Comparison of ENCODE assay signal across 11 mouse cellular contexts in genomic region chr11:45265171-45265988, GRCm38 (mm10).
A peak's percentile ranks its signal among the peaks of the same experiment; 100 is the strongest.
DNase-seq lines count a peak whose midpoint lies in the region; ATAC-seq lines count a peak whose summit lies in the region.
"Had no signal": no experiment of that assay in that cellular context is flagged by ENCODE, and none has a peak within 500 bp of the region (broad histone marks: within the 10 kb centered on the region; RNA-seq: fewer than 3 reads in every experiment).

No protein-coding gene starts in this region.

- H3K4me2 ChIP-seq in embryonic facial prominence, embryonic 13.5 days: no peak overlapping the region
- no peak overlapping the region for H3K4me2 ChIP-seq in midbrain, embryonic 12.5 days (replicated peaks)
- no peak overlapping the region for H3K4me2 ChIP-seq in midbrain, embryonic 14.5 days (ENCODE audit: low read length)
- no peak overlapping the region for H3K4me2 ChIP-seq in intestine, embryonic 16.5 days (ENCODE audit: low read depth, low read length)
- H3K4me2 ChIP-seq: liver, embryonic 12.5 days had no signal

- WGBS in embryonic facial prominence, embryonic 13.5 days: 72% methylated on average over 17 of the region's 17 CpGs
- 87% methylated on average over 17 of the region's 17 CpGs for WGBS in embryonic facial prominence, embryonic 10.5 days
- WGBS in midbrain, embryonic 12.5 days: 86% methylated on average over 17 of the region's 17 CpGs
- 83% methylated on average over 17 of the region's 17 CpGs for WGBS in midbrain, embryonic 14.5 days
- WGBS in intestine, embryonic 16.5 days: 67% methylated on average over 17 of the region's 17 CpGs

- no peaks in the 10 kb centered on the region for H3K36me3 ChIP-seq in embryonic facial prominence, embryonic 13.5 days
- H3K36me3 ChIP-seq in embryonic facial prominence, embryonic 10.5 days (replicated peaks): no peaks in the 10 kb centered on the region
- no peaks in the 10 kb centered on the region for H3K36me3 ChIP-seq in midbrain, embryonic 12.5 days
- no peaks in the 10 kb centered on the region for H3K36me3 ChIP-seq in midbrain, embryonic 14.5 days (ENCODE audit: control insufficient read depth, insufficient read depth, low read length)
- no peaks in the 10 kb centered on the region for H3K36me3 ChIP-seq in intestine, embryonic 16.5 days (ENCODE audit: control insufficient read depth, insufficient read depth, low read length)
- H3K36me3 ChIP-seq: liver, embryonic 12.5 days had no signal

- peak overlapping the region; percentile 23; the same call in 1 of the 2 replicates for H3K27ac ChIP-seq in embryonic facial prominence, embryonic 13.5 days
- H3K27ac ChIP-seq in embryonic facial prominence, embryonic 10.5 days (replicated peaks): no peak overlapping the region
- 0 out of 2 replicates have a peak overlapping the region, but pooled peaks have one; percentile 30 for H3K27ac ChIP-seq in midbrain, embryonic 12.5 days (replicated peaks)
- H3K27ac ChIP-seq in midbrain, embryonic 14.5 days (replicated peaks; ENCODE audit: low read depth, low read length): no peak overlapping the region
- peak overlapping the region; percentile 25; the same call in 1 of the 2 replicates for H3K27ac ChIP-seq in intestine, embryonic 16.5 days (ENCODE audit: low read length)
- H3K27ac ChIP-seq: liver, embryonic 12.5 days had no signal

- H3K9ac ChIP-seq in embryonic facial prominence, embryonic 13.5 days: no peak overlapping the region
- H3K9ac ChIP-seq in midbrain, embryonic 12.5 days (replicated peaks): no peak overlapping the region
- no peak overlapping the region for H3K9ac ChIP-seq in midbrain, embryonic 14.5 days (replicated peaks; ENCODE audit: low read length)
- H3K9ac ChIP-seq in intestine, embryonic 16.5 days (ENCODE audit: low read depth, low read length): no peak overlapping the region
- H3K9ac ChIP-seq: liver, embryonic 12.5 days had no signal

- H3K4me1 ChIP-seq in embryonic facial prominence, embryonic 13.5 days: peaks cover 16% of the 10 kb centered on the region
- H3K4me1 ChIP-seq in embryonic facial prominence, embryonic 10.5 days: no peaks in the 10 kb centered on the region; the same call in 1 of the 2 replicates
- H3K4me1 ChIP-seq in midbrain, embryonic 12.5 days: no peaks in the 10 kb centered on the region
- 0 out of 2 replicates have a peak, but pooled peaks cover 6% of the 10 kb centered on the region for H3K4me1 ChIP-seq in midbrain, embryonic 14.5 days (ENCODE audit: control insufficient read depth, insufficient read depth, low read length)
- no peaks in the 10 kb centered on the region for H3K4me1 ChIP-seq in intestine, embryonic 16.5 days (ENCODE audit: control insufficient read depth, insufficient read depth, low read length)
- H3K4me1 ChIP-seq: liver, embryonic 12.5 days had no signal

- DNase-seq in embryonic facial prominence, embryonic 10.5 days (ENCODE audit: low spot score): no peak
- no peak for DNase-seq in midbrain, embryonic 14.5 days
- peak; percentile 59 for DNase-seq in testis, postnatal 14 days (ENCODE audit: low spot score)
- DNase-seq in neural tube, embryonic 10.5 days (ENCODE audit: extremely low spot score, low spot score): no peak
- DNase-seq: right cerebral cortex, postnatal 14 days had no signal

- no peaks in the 10 kb centered on the region for H3K9me3 ChIP-seq in embryonic facial prominence, embryonic 13.5 days
- H3K9me3 ChIP-seq in embryonic facial prominence, embryonic 10.5 days: no peaks in the 10 kb centered on the region
- H3K9me3 ChIP-seq in midbrain, embryonic 12.5 days: no peaks in the 10 kb centered on the region
- no peaks in the 10 kb centered on the region for H3K9me3 ChIP-seq in midbrain, embryonic 14.5 days (ENCODE audit: control insufficient read depth, low read length)
- no peaks in the 10 kb centered on the region for H3K9me3 ChIP-seq in intestine, embryonic 16.5 days (ENCODE audit: control insufficient read depth, low read length)
- H3K9me3 ChIP-seq: liver, embryonic 12.5 days had no signal

- H3K27me3 ChIP-seq in embryonic facial prominence, embryonic 13.5 days: no peaks in the 10 kb centered on the region
- H3K27me3 ChIP-seq in embryonic facial prominence, embryonic 10.5 days (replicated peaks; ENCODE audit: low read depth, poor library complexity, severe bottlenecking): no peaks in the 10 kb centered on the region
- no peaks in the 10 kb centered on the region for H3K27me3 ChIP-seq in midbrain, embryonic 12.5 days
- H3K27me3 ChIP-seq in midbrain, embryonic 14.5 days (ENCODE audit: control insufficient read depth, insufficient read depth, low read length): no peaks in the 10 kb centered on the region
- no peaks in the 10 kb centered on the region for H3K27me3 ChIP-seq in intestine, embryonic 16.5 days (replicated peaks; ENCODE audit: control insufficient read depth, insufficient read depth, low read length)
- H3K27me3 ChIP-seq: liver, embryonic 12.5 days had no signal

- H3K4me3 ChIP-seq in embryonic facial prominence, embryonic 13.5 days: no peak overlapping the region
- H3K4me3 ChIP-seq in embryonic facial prominence, embryonic 10.5 days: no peak overlapping the region
- H3K4me3 ChIP-seq in midbrain, embryonic 12.5 days: no peak overlapping the region
- no peak overlapping the region for H3K4me3 ChIP-seq in midbrain, embryonic 14.5 days (replicated peaks; ENCODE audit: low read depth, low read length)
- H3K4me3 ChIP-seq in intestine, embryonic 16.5 days (ENCODE audit: low read length): no peak overlapping the region
- H3K4me3 ChIP-seq: liver, embryonic 12.5 days had no signal

- ATAC-seq in embryonic facial prominence, embryonic 13.5 days (ENCODE audit: insufficient number of reproducible peaks, insufficient read depth, low FRiP score, low TSS enrichment, low read depth): no peak
- no peak for ATAC-seq in midbrain, embryonic 12.5 days (ENCODE audit: low FRiP score, low read depth)
- no peak for ATAC-seq in midbrain, embryonic 14.5 days (ENCODE audit: low FRiP score, low TSS enrichment)
- no peak for ATAC-seq in intestine, embryonic 16.5 days
- no peak for ATAC-seq in frontal cortex, adult (ENCODE audit: low TSS enrichment)
- ATAC-seq: hindbrain, embryonic 16.5 days; liver, embryonic 12.5 days had no signal

Comparison
In these comparisons a context has a peak if more than half of its experiments do, and no peak if none do; other contexts are left out.
1. H3K27ac ChIP-seq: peak in embryonic facial prominence, embryonic 13.5 days (single experiment), midbrain, embryonic 12.5 days (single experiment) and intestine, embryonic 16.5 days (single experiment); none in embryonic facial prominence, embryonic 10.5 days (single experiment) and midbrain, embryonic 14.5 days (single experiment).